Mouse (Mus musculus) kidney, adult 2 months (tissue): ENCODE measurements at regions not wholly inside any gene's neighbourhood (a gene's known extent, or its start where the extent isn't known, plus 50 kb on each side); places are given as distances from the start of the nearest gene placed in this dataset.

Source experiments
- CTCF ChIP-seq: fragments of 200-500 bp; conservative IDR thresholded peaks from 2 replicates; pipeline ENCODE4 v1.5.1; 2011; ENCODE audit warnings: low read depth, mild to moderate bottlenecking, control low read depth, low read length, moderate library complexity, mixed read lengths; ENCODE audit not compliant: insufficient read depth, insufficient read length
- POLR2A ChIP-seq: fragments of 200-500 bp; IDR thresholded peaks from one replicate; pipeline ENCODE4 v1.6.1; 2011; ENCODE audit warnings: low read depth, low read length, control low read depth

GRCm38 (mm10) chr1:75804473-75804872 is 258.4 kb downstream of the Slc4a3 start:
- TF ChIP-seq CTCF (no peak), POLR2A (no peak)
